Mouse (Mus musculus) testis, adult 2 months (tissue): Measurements from ENCODE around the gene Zbtb8b.

Source experiments
- CTCF ChIP-seq: fragments of 200-500 bp; IDR thresholded peaks from 2 replicates; pipeline ENCODE4 v1.5.1; 2012; ENCODE audit warnings: low read depth, mild to moderate bottlenecking, inconsistent platforms, low read length, moderate library complexity; ENCODE audit not compliant: control insufficient read depth, insufficient read depth, insufficient replicate concordance
- POLR2A ChIP-seq: fragments of 200-500 bp; IDR thresholded peaks from 2 replicates; pipeline ENCODE4 v1.6.1; 2012; ENCODE audit warnings: low read depth, mild to moderate bottlenecking, inconsistent platforms, low read length, moderate library complexity; ENCODE audit not compliant: control insufficient read depth

- no peak for TF ChIP-seq POLR2A
- no peak for TF ChIP-seq CTCF
Observed at GRCm38 (mm10) chr4:129448713-129449112, 8.1 kb upstream of the Zbtb8b start.
